Mouse (Mus musculus) heart, embryonic 14.5 days (tissue): Measurements from ENCODE around the gene Fam53b. TPM values are rescaled to one million over a fixed set of nuclear protein-coding genes. Genes with fewer than 3 reads are reported as not detected.

Experiments
- ATAC-seq: fragments of 200-750 bp; cut with Nextera tagmentation; 2 replicates; pipeline ENCODE4 v1.8.0; 2017; ENCODE audit warnings: low read depth, moderate TSS enrichment; ENCODE audit not compliant: insufficient number of reproducible peaks, insufficient read depth, low FRiP score
- H3K27ac ChIP-seq, 2 experiments: fragments of 200-500 bp in 1 of 2; fragments of 300-500 bp in 1 of 2; sonication (generic) in 1 of 2; replicated peaks in 1 of 2; 2 replicates each; pipeline ENCODE4 v1.5.1; 2012 to 2014; ENCODE audit warnings: low read depth in 2 of 2, low read length in 2 of 2, control low read depth in 1 of 2, mild to moderate bottlenecking in 1 of 2, mixed read lengths in 1 of 2; ENCODE audit not compliant: control insufficient read depth in 1 of 2, insufficient read depth in 1 of 2
- H3K27me3 ChIP-seq: fragments of 300-500 bp; sonication (generic); 2 replicates; pipeline ENCODE4 v1.6.1; 2014; ENCODE audit warnings: mild to moderate bottlenecking, low read length, control low read depth; ENCODE audit not compliant: control insufficient read depth, insufficient read depth
- H3K36me3 ChIP-seq: fragments of 300-500 bp; sonication (generic); 2 replicates; pipeline ENCODE4 v1.6.1; 2014; ENCODE audit warnings: mild to moderate bottlenecking, control low read depth, low read length, mixed read lengths; ENCODE audit not compliant: control insufficient read depth, insufficient read depth
- H3K4me1 ChIP-seq, 2 experiments: fragments of 200-500 bp in 1 of 2; fragments of 300-500 bp in 1 of 2; sonication (generic) in 1 of 2; 2 replicates each; pipeline ENCODE4 v1.6.1; 2012 to 2014; ENCODE audit warnings: low read length in 2 of 2, control low read depth in 1 of 2, mixed read lengths in 1 of 2; ENCODE audit not compliant: control insufficient read depth in 2 of 2, insufficient read depth in 2 of 2
- H3K4me2 ChIP-seq: fragments of 300-500 bp; sonication (generic); 2 replicates; pipeline ENCODE4 v1.6.1; 2014; ENCODE audit warnings: mild to moderate bottlenecking, low read length
- H3K4me3 ChIP-seq, 2 experiments: fragments of 200-500 bp in 1 of 2; fragments of 300-500 bp in 1 of 2; sonication (generic) in 1 of 2; 2 replicates each; pipeline ENCODE4 v1.5.1; 2012 to 2014; ENCODE audit warnings: low read length in 2 of 2, mild to moderate bottlenecking in 2 of 2, control low read depth in 1 of 2, low read depth in 1 of 2, moderate library complexity in 1 of 2; ENCODE audit not compliant: control insufficient read depth in 1 of 2, insufficient read depth in 1 of 2
- H3K9ac ChIP-seq: fragments of 300-500 bp; sonication (generic); 2 replicates; pipeline ENCODE4 v1.6.1; 2014; ENCODE audit warnings: mild to moderate bottlenecking, low read length
- H3K9me3 ChIP-seq: fragments of 300-500 bp; sonication (generic); 2 replicates; pipeline ENCODE4 v1.6.1; 2016; ENCODE audit warnings: low read length, control low read depth; ENCODE audit not compliant: control insufficient read depth
- WGBS: fragments of 180-500 bp; shearing (Covaris S2); extraction: QIAGEN DNeasy Blood & Tissue Kit; methylation state at CpG from one replicate; pipeline ENCODE4 v1.1.7; 2014; 5-methylcytosine and 5-hydroxymethylcytosine counted together
- polyA plus RNA-seq: library from polyadenylated mRNA; unstranded; fragments of >200 nt; fragmentation: Nextera tagmentation; extraction: Ambion mirVana; gene quantifications from 2 replicates; pipeline ENCODE4 v1.2.1, GENCODE M21; 2014

Gene Fam53b
- polyA plus RNA-seq, 1 experiment from 2014 or later: 15.4 TPM

- Histone ChIP-seq H3K9ac (no peak overlapping the region), H3K9me3 (no peaks in the 10 kb centered on the region), H3K4me3 (no peak overlapping the region), H3K36me3 (no peaks in the 10 kb centered on the region), H3K4me2 (no peak overlapping the region), H3K27ac (no peak overlapping the region), H3K27me3 (no peaks in the 10 kb centered on the region), H3K4me1 (peaks cover 8 to 12% of the 10 kb centered on the region in 2 experiments)
- 89% methylated on average over 2 of the region's 2 CpGs for WGBS
- no peak for ATAC-seq
Observed at GRCm38 (mm10) chr7:132675922-132676321, 137.8 kb downstream of the Fam53b start.

- no peaks in the 10 kb centered on the region for H3K9me3 ChIP-seq
- no peaks in the 10 kb centered on the region for H3K36me3 ChIP-seq
- no peaks in the 10 kb centered on the region for H3K27me3 ChIP-seq
- 0 out of 2 replicates have a peak overlapping the region, but pooled peaks have one; percentile 3 for H3K9ac ChIP-seq
- ATAC-seq: peak; percentile 69
- peak overlapping the region; percentile 9 to 79 for H3K27ac ChIP-seq
- H3K4me3 ChIP-seq: no peak overlapping the region
- H3K4me2 ChIP-seq: no peak overlapping the region
- H3K4me1 ChIP-seq: peaks cover 12% of the 10 kb centered on the region in 2 experiments
- 36% methylated on average over 17 of the region's 17 CpGs for WGBS
Observed at GRCm38 (mm10) chr7:132673931-132674755, 139.5 kb downstream of the Fam53b start.

GRCm38 (mm10) chr7:132672481-132672959, 141.2 kb downstream of the Fam53b start:
- ATAC-seq: no peak
- Histone ChIP-seq H3K4me3 (no peak overlapping the region), H3K4me1 (peaks cover 15 to 17% of the 10 kb centered on the region in 2 experiments), H3K27ac (no peak overlapping the region), H3K9ac (no peak overlapping the region), H3K4me2 (no peak overlapping the region), H3K27me3 (no peaks in the 10 kb centered on the region), H3K36me3 (no peaks in the 10 kb centered on the region), H3K9me3 (no peaks in the 10 kb centered on the region)
- WGBS: 68% methylated on average over 7 of the region's 7 CpGs

- H3K4me3 ChIP-seq: no peak overlapping the region
- ATAC-seq: no peak
- no peak overlapping the region for H3K4me2 ChIP-seq
- WGBS: 86% methylated on average over 3 of the region's 3 CpGs
- H3K27ac ChIP-seq: no peak overlapping the region; a peak in 1 of 4 replicates
- H3K36me3 ChIP-seq: no peaks in the 10 kb centered on the region
- no peak overlapping the region for H3K9ac ChIP-seq
- H3K4me1 ChIP-seq: peaks cover 15 to 17% of the 10 kb centered on the region in 2 experiments
- no peaks in the 10 kb centered on the region for H3K27me3 ChIP-seq
- H3K9me3 ChIP-seq: no peaks in the 10 kb centered on the region
Observed at GRCm38 (mm10) chr7:132670863-132671165, 142.9 kb downstream of the Fam53b start.

GRCm38 (mm10) chr7:132669999-132670862, 143.5 kb downstream of the Fam53b start:
- H3K4me2 ChIP-seq: no peak overlapping the region
- no peak for ATAC-seq
- H3K4me1 ChIP-seq: peaks cover 15 to 17% of the 10 kb centered on the region in 2 experiments
- 76% methylated on average over 20 of the region's 20 CpGs for WGBS
- no peaks in the 10 kb centered on the region for H3K36me3 ChIP-seq
- no peaks in the 10 kb centered on the region for H3K9me3 ChIP-seq
- H3K27ac ChIP-seq: peak overlapping the region in 1 of 2 experiments; percentile 24; a peak in 1 of 4 replicates
- no peak overlapping the region for H3K4me3 ChIP-seq
- no peaks in the 10 kb centered on the region for H3K27me3 ChIP-seq
- H3K9ac ChIP-seq: no peak overlapping the region

GRCm38 (mm10) chr7:132668604-132669003, 145.1 kb downstream of the Fam53b start:
- peak overlapping the region; percentile 32 to 48; a peak in 1 of 4 replicates for H3K27ac ChIP-seq
- no peaks in the 10 kb centered on the region for H3K27me3 ChIP-seq
- no peak for ATAC-seq
- no peak overlapping the region for H3K4me2 ChIP-seq
- no peak overlapping the region for H3K9ac ChIP-seq
- no peaks in the 10 kb centered on the region for H3K9me3 ChIP-seq
- WGBS: 27% methylated on average over 2 of the region's 2 CpGs
- no peak overlapping the region for H3K4me3 ChIP-seq
- peaks cover 4 to 9% of the 10 kb centered on the region in 2 experiments for H3K4me1 ChIP-seq
- no peaks in the 10 kb centered on the region for H3K36me3 ChIP-seq

- Histone ChIP-seq H3K27me3 (no peaks in the 10 kb centered on the region), H3K4me2 (no peak overlapping the region), H3K4me1 (peaks cover 13 to 22% of the 10 kb centered on the region in 2 experiments), H3K36me3 (no peaks in the 10 kb centered on the region), H3K4me3 (no peak overlapping the region), H3K9me3 (no peaks in the 10 kb centered on the region), H3K27ac (no peak overlapping the region), H3K9ac (no peak overlapping the region)
- ATAC-seq: no peak
- 78% methylated on average over 4 of the region's 4 CpGs for WGBS
Observed at GRCm38 (mm10) chr7:132666516-132666915, 147.2 kb downstream of the Fam53b start.
